ENCODE assay signal across 8 mouse cellular contexts in the genomic region with DNA sequence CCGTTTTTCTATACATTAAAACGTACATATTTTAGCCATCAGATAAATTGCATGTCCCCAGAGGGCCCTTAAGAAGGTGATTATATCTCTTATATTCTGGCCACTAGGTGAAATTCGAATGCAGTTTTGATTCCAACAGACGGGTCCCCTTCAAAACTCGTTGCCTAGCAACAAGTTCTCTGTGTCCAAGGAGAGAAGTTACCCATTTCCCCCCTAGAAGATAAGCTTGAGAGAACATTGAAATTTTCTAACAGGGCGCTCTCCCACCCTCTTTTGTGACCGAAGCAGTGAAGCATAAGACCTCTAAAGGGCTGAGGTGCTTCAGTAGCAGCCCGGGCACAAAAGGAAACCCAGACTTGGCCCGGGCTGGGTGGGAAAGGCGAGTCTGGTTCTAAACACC. TPM values are rescaled to one million over a fixed set of nuclear protein-coding genes. Genes with fewer than 3 reads are reported as not detected.
DNase-seq lines count a peak whose midpoint lies in the region; ATAC-seq lines count a peak whose summit lies in the region.

A gene (plus strand): TSS at position 324 of the 400 bp plus-strand sequence.

- H3K4me1 ChIP-seq in embryonic facial prominence, embryonic 10.5 days = peaks cover 20% of the 10 kb centered on the region
- H3K4me1 ChIP-seq in intestine, embryonic 15.5 days (replicated peaks) = peaks cover 5% of the 10 kb centered on the region; the same call in 1 of the 2 replicates
- peaks cover 11% of the 10 kb centered on the region for H3K4me1 ChIP-seq in neural tube, embryonic 15.5 days

- H3K9me3 ChIP-seq in embryonic facial prominence, embryonic 10.5 days = no peaks in the 10 kb centered on the region
- no peaks in the 10 kb centered on the region for H3K9me3 ChIP-seq in intestine, embryonic 15.5 days
- H3K9me3 ChIP-seq in neural tube, embryonic 15.5 days (replicated peaks) = no peaks in the 10 kb centered on the region

- peak within 1 kb of the TSS; percentile 90 for H3K4me2 ChIP-seq in intestine, embryonic 15.5 days (replicated peaks)
- H3K4me2 ChIP-seq in neural tube, embryonic 15.5 days = peak within 1 kb of the TSS; percentile 94

- WGBS in embryonic facial prominence, embryonic 10.5 days = 18% methylated on average over 10 of the region's 10 CpGs
- WGBS in intestine, embryonic 15.5 days = 20% methylated on average over 10 of the region's 10 CpGs
- 11% methylated on average over 10 of the region's 10 CpGs for WGBS in neural tube, embryonic 15.5 days

- peaks cover 36% of the 10 kb centered on the region for H3K27me3 ChIP-seq in embryonic facial prominence, embryonic 10.5 days (replicated peaks; ENCODE audit: low read depth, poor library complexity, severe bottlenecking)
- no peaks in the 10 kb centered on the region for H3K27me3 ChIP-seq in intestine, embryonic 15.5 days (replicated peaks)
- H3K27me3 ChIP-seq in neural tube, embryonic 15.5 days (replicated peaks) = 0 out of 2 replicates have a peak, but pooled peaks cover 6% of the 10 kb centered on the region

- no peaks in the 10 kb centered on the region for H3K36me3 ChIP-seq in embryonic facial prominence, embryonic 10.5 days (replicated peaks)
- no peaks in the 10 kb centered on the region for H3K36me3 ChIP-seq in intestine, embryonic 15.5 days
- no peaks in the 10 kb centered on the region for H3K36me3 ChIP-seq in neural tube, embryonic 15.5 days

- peak within 1 kb of the TSS; percentile 24 for H3K9ac ChIP-seq in intestine, embryonic 15.5 days
- H3K9ac ChIP-seq in neural tube, embryonic 15.5 days (replicated peaks) = peak within 1 kb of the TSS; percentile 54

- intact Hi-C loops in left cerebral cortex, postnatal 25 days (cut with DNase I) = no loop called here

- DNase-seq in left cerebral cortex, postnatal 25 days (ENCODE audit: low spot score in 2 of 2) = peak; percentile 2 to 10
- no peak for DNase-seq in left cerebral cortex, adult 8-10 months (ENCODE audit: low spot score in 2 of 2)
- DNase-seq in embryonic facial prominence, embryonic 10.5 days (ENCODE audit: low spot score) = no peak
- DNase-seq in left cerebral cortex, adult 18-20 months (ENCODE audit: low spot score in 2 of 2) = no peak
- DNase-seq in cerebellum, adult 18-20 months = no peak

- H3K4me3 ChIP-seq in embryonic facial prominence, embryonic 10.5 days = peak within 1 kb of the TSS; percentile 69
- H3K4me3 ChIP-seq in intestine, embryonic 15.5 days (replicated peaks) = peak within 1 kb of the TSS; percentile 47
- peak within 1 kb of the TSS; percentile 49 for H3K4me3 ChIP-seq in neural tube, embryonic 15.5 days (replicated peaks)

- ATAC-seq in intestine, embryonic 15.5 days = no peak
- peak; percentile 33 for ATAC-seq in neural tube, embryonic 15.5 days (ENCODE audit: low FRiP score)
- ATAC-seq in megakaryocyte progenitor cell, adult 5-6 weeks (replicated peaks; ENCODE audit: poor library complexity) = no peak

- H3K27ac ChIP-seq in embryonic facial prominence, embryonic 10.5 days (replicated peaks) = peak within 1 kb of the TSS; percentile 78
- no peak within 1 kb of the TSS for H3K27ac ChIP-seq in intestine, embryonic 15.5 days
- 0 out of 2 replicates have a peak within 1 kb of the TSS, but pooled peaks have one; percentile 13 for H3K27ac ChIP-seq in neural tube, embryonic 15.5 days (replicated peaks)

RNA-seq across cellular contexts. Expression of the gene that starts here (rescaled TPM):
- under 1 TPM; 0.21 to 0.50 TPM for total RNA-seq in left cerebral cortex, postnatal 25 days (2021)
- 1 to 10 TPM in 2 of 4 experiments, under 1 TPM in 2; 0.48 to 1.6 (median 0.85) TPM for total RNA-seq in left cerebral cortex, adult 8-10 months (2022)
- 0.87 and 1.2 TPM in 2 replicates for polyA plus RNA-seq in embryonic facial prominence, embryonic 10.5 days (2016; fragmentation: Nextera tagmentation; extraction: Ambion mirVana)
- 0.88 and 1.5 TPM in 2 replicates for polyA plus RNA-seq in intestine, embryonic 15.5 days (2015; fragmentation: Nextera tagmentation; extraction: Ambion mirVana)
- 0.92 and 2.1 TPM in 2 replicates for polyA plus RNA-seq in neural tube, embryonic 15.5 days (2015; fragmentation: Nextera tagmentation; extraction: Ambion mirVana)
- total RNA-seq in megakaryocyte progenitor cell, adult 5-6 weeks (2015) = not detected in 2 replicates
- not detected in 2 replicates for total RNA-seq in megakaryocyte progenitor cell, adult 5-6 weeks (2017)
- under 1 TPM; 0.61 to 0.91 TPM for total RNA-seq in left cerebral cortex, adult 18-20 months (2021)

Comparison
In these comparisons a context has a peak if more than half of its experiments do, and no peak if none do; other contexts are left out.
1. Peak in DNase-seq in left cerebral cortex, postnatal 25 days; RNA of the gene not detected or under 1 TPM.